Mouse (Mus musculus) cerebellum, postnatal 14 days (tissue): ENCODE results near the gene Gabrr2.

ENCODE experiments used
- DNase-seq, 2 experiments: peaks; one replicate each; pipeline ENCODE4 v3.0.0; 2021; ENCODE audit warnings: mixed read lengths in 2 of 2

Gabrr2 gene

DNA sequence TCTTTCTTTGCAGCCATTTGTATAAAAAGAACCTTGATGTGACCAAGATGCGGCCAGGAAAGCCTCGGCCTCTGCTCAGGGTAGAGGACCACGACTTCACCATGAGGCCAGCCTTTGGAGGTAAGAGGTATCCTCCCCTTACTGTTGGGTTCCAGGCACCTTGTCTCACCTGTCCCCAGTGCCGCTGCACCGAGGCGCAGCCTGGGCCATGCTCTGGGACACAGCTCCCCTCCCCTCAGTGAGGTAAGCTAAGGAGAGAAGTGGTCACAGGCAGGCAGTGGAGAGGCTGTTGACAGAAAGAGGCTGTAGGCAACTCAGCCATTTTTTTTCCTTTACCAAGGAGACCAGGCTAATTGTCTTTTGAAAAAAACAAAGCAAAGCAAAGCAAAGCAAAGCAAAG, 8.5 kb downstream of the Gabrr2 start:
- DNase-seq: no peak

DNA sequence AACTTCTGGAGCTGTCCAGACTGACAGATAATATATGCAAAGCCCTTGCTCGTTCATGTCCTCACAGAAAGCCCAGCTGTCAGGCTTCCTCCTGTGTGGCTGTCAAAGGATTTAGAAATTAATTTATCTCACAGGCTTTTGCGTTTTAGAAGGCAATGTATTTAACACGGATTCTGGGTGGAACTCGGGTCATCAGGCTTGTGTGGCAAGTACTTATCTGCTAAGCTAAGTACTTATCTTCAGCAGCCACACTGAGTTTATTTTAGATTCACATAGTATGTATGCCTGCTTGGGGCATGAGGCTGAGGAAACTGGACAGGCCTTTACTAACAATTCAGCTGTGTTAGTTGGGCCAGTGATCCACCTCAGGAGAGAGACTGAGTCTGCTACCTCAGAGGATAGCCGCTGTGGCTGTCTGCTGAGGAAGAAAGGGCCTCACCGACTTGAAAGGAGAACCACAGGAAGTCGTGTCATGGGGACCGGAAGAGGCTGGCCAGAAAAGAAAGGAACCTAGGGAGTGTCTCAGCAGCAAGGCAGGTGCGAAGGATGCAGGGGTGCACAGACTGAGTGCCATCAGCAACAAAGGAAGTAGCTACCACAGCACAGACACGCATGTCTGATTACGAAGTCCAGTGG, 9.8 kb downstream of the Gabrr2 start:
- DNase-seq: no peak

DNA sequence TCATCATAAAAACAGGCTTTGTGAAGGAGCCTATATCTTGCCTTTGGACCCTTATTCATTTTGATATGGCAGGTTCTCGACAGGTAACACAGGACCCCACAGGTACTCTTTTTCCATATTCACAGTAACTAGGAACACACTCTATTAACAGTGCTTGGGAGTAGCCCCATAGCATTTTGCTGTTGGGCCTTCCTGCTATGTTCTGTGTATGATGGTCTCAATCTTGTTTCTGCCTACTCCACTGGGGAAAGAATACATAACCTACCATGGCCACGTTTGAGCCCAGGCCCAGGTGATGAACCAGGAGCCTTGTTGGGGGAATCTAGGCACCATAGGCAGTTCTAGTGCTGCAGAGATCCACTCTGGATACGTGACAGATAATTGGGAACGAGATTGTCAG, 11.6 kb downstream of the Gabrr2 start:
- DNase-seq: no peak

DNA sequence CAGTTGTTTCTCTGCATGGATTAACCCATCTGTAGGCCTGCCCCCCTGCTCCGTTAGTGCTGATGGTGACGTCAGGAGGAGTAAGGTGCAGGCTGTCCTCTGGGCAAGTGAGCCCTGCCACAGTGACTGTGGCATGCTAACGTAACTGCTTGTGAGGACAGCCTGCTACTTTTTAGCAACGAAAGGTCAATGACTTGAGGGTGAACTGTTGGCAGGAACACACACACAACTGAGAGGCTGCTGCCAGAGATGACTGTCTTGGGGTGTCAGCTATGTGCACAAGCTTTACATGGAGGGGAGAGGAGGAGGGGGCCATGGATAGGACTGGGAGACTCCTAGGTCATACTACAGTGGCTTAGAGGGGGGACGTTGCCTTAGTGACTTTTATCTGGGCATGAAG, 12.1 kb downstream of the Gabrr2 start:
- DNase-seq: no peak

DNA sequence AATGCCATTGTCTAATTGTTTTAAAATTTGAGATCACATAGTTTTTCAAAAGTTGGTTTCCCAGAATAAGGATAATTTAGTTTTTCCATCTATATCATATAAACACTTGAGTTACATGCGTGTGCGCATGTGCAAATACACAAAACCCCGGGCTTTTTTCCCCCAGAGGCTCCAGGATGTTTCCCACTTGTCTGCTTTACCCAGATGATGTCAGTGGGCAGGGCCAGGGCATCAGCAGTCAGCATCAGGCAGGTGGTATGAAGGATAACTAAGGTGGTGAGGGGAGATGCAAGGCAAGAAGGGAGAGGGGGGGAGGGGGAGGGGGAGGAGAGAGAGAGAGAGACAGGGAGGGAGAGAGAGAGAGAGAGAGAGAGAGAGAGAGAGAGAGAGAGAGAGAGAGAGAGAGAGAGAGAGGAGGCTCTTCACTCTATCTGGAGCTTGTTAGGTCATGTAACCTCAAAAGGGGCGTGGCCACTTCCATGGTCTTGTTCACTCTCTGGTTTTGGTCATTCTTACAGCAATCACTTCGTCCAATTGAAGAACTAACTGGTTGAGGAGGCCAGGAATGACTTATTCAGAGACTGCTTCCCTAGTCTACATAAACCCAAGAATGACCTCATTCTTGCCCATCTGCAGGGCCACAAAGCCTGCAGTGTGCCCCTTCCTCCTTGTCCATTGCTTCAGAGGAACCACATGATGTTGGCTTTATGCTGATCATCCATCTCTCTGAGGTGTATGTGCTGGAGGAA, 13.2 kb downstream of the Gabrr2 start:
- no peak for DNase-seq

DNA sequence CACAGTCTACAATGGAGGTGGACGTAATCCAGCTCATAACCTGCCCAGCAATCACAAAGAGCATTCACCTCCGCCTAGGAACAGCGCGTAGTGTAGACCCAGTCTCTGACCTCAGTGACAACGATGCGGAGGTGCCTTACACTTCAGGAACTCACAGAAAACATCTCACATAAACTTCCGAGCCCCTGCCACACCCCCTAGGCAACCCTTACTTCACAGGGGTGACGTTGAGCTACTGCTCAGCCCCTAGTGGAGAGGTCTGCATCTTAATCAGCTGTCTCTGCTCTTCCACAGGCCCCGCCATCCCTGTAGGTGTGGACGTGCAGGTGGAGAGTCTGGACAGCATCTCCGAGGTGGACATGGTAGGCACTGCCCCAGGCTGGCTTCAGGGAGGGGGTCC, 14.4 kb downstream of the Gabrr2 start:
- DNase-seq: no peak

DNA sequence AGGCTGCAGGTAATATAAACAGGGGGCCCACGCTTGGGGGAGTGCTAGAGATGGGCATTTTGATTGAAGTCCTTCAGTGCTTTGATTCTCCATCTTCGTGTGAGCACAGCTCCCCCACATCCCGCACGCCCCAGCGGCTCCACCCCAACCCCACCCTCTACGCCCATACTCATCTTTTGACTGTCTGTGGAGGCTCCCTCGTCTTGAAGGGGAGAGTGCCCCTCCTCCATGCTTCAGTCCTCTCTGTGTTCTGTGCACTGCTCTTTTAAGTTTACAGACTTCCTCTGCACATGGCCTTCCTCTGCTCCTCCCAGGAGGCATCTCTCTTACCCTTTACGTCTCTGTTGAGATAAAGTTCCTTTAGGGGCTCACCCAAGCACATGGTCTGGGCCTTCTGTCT, 14.9 kb downstream of the Gabrr2 start:
- DNase-seq: no peak

DNA sequence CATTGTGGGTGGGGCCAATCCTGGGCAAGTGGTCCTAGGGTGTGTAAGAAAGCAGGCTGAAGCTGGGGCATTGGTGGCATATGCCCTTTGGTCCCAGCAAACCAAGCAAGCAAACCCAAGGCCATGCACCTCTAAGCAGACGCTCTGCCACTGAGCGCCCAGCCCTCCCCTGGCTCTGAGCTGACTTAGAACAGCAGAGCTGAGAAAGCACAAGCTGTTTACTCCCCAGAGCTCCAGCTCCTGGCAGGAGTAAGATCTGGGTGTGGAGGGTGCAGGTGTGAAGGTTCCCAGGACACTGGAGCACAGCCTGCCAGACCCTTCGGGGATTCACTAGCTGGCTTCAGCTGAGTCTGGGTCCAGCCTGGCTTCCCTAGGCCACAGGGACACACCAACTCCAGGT, 15.7 kb downstream of the Gabrr2 start:
- no peak for DNase-seq

DNA sequence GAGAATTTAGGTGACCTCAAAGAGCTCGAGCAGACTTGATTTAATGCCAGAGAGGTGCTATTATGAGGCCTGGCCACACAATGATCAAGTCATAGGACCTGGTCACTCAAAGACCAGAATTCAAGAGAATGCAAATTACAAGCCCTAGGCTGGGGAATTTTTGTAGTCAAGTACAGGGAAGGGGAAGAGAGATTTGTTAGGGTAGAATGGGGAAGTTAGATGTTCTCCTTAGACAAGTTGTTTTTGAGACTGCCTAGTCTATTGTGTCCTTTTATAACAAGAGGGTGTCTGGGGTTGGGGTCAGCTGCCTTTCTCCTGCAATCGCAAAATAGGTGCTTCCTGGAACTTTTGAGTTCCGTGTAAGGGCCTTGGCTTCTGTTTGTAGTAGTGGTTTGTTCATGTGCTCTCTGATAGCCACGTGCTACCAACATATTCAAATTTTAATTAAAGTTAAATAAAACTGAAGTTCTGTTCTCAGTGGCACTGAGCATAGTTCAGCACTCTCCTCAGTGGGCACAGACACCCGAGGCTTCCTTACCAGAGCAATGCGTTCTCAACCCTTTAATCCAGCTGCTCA, 36.4 kb downstream of the Gabrr2 start:
- DNase-seq: no peak

DNA sequence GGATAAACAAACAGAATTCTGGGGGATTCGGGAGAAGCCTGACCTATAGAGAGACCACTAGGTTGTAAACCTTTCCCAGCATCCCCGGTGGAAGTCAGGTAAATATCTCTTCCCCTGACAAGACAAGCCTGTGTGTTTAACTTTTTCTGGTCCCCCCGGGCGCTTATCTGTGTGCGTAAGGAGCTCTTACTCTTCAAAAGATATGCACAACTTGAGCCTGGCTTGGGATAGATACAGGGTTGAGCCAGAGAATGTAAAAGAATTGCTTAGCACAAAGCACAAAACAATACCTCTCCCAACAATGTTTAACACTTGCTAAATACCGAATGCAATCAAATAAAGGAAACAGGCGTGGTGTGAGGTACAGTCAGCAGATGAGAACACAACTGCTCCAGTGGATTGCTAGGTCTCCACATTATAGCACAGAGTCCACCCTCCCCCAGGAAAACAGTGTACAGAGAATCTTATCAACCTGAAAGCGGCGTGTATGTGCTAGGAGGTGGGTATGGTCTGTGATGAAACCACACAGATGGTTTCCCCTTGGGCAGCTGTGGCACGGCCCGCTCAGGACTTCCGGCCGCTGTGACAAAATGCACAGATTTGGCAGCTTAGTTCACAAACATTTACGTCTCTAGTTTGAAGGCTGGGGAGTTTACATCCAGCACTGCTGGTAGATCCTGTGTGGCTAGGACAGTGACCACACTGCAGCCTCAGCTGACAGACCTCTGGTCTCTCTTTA, 47.1 kb downstream of the Gabrr2 start:
- DNase-seq: no peak

DNA sequence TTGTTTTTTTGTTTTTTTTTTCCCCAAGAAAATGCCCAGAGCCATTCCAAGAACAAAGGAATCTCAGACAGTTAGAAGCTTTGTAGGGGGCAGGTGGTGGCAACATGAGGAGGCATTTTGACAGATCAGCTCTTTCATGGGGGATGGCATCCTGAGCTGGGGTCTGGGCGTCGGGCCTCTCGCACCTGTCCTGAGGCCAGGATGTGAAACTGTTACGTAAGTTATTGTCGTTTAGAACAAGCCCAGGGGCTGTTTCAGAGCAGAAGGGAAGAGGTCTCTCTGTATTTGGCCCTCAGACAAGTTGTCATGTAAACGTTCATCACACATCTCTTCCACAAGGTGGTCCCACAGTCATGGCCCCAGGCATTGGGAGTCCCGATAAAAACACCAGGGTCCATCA, 48.0 kb downstream of the Gabrr2 start:
- no peak for DNase-seq

DNA sequence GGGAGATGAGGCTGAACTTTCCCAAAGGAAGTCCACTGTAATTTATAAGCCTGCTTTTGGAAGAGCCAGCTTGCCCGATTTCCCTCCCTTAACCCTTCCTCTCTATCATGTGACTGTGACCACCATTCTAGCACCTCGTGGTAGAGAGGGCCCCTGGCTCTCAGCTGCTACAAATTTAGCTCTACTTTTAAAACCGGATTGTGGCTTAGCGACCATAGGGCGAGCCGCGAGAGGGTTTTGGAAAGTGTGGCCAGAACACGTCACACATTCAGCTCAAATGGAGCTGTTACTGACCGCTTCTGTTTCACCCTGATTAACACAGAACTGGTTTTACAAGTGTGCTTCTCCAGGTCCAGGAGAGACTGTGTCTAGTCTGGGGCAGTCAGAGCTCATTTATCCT, 48.6 kb downstream of the Gabrr2 start:
- no peak for DNase-seq

DNA sequence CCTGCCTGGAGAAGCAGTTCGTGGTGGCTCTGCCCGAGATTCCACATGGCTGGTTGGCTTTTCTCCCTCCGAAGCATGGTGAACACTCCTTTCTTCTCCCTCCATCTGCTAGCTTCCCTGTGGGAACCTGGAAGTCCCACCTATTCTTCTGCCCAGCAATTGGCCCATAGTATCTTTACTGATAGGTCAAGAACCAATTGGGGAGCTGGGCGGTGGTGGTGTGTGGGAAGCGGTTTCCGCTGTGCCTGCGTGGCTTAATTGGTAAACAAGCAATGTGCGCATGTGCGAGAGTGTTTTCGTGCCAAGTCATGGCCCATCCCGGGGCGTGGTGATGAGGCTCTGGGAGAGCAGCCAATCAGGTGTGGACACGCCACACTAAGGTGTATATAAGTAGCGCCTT, 50.1 kb downstream of the Gabrr2 start:
- peak; percentile 26 to 40 for DNase-seq

DNA sequence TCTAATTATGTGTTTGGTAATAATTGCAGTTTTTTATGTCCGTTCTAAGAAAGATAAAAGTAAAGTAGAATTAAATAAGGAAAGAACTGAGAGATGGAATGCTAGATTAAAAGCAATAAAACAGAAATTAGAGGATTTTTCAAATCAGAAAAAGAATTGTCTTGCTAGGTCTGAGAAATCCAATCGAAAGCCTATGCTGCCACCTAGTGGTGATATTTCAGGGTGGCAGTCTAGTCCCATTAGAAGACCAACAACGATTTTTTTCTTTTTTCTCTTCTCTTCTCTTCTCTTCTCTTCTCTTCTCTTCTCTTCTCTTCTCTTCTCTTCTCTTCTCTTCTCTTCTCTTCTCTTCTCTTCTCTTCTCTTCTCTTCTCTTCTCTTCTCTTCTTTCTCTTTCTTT, 56.3 kb downstream of the Gabrr2 start:
- DNase-seq: peak; percentile 92 to 93

DNA sequence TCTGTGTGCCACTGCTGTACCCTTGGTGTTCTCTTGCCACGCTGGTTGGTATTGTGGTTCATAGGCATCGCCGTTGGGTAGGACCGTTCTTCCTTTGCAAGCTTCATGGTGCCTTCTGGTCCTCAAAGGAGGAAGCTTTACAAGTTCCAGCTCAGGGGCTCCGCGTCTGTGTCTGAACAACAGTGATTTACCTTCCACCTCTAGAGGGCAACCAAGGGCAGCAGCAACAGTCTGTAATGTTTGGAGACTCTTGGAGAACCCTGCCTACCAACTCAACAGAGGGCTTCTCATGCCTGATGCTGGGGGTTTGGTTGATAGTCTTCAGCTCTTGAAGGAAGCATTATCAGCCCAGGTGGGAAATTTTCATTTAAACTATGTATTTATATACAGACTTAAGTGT, 61.7 kb downstream of the Gabrr2 start:
- peak; percentile 80 to 81 for DNase-seq

DNA sequence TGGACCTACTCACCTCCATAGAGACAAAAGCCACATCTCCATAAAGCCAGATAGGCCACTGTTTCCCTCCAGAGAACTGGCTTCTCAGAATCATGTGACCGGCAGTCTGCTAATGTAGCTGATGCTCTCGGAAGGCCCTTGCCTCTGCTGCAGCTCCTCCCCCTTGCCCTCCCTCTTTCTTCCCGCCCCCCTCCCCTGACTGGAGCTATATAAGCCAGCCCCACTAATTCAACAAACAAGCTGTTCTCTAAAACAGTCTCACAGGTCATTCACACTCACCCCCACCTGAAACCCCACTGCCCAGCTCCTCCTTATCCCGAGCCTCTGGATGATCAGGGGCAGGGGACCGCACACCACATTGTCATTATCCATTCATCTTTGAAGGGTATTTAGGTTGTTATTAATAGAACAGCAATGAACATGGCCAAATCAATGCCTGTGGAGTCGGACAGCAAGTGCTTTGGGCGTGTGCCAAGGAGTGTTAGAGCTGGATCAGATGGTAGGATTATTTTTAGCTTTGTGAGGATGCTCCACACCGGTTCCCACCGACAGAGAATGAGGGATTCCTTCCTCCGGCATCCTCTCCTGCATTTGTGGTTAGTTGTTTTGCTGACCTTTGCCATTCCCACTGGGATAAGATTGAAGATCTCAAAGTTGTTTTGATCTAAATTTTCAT, 62.7 kb downstream of the Gabrr2 start:
- DNase-seq: peak; percentile 93 to 95

DNA sequence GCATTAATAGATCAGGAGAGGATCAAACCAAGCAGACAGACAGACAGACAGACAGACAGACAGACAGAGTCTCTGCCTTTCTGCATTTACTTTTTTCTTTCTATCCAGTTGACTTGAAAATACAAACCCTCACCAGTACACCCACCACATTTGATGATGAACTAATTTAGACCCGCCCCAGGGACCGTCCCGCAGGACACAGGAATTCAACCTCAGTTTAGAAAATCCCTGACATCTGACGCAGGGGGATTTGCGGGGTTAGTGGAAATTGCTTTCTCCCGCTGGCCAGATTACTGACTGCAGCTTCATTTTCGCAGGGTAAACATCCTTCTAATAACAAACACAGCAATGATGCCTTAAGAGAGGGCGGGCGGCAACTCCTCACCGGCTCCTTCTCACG, 69.4 kb downstream of the Gabrr2 start, which contains the start of gene Gabrr1:
TSS of gene Gabrr1 (plus strand) at position 301 of the 400 bp plus-strand sequence.
- no peak for DNase-seq
